Mouse (Mus musculus) heart, adult 2 months (tissue): Measurements from ENCODE around the gene Pbx2.

ENCODE experiments used
- CTCF ChIP-seq: fragments of 200-600 bp; IDR thresholded peaks from 2 replicates; pipeline ENCODE4 v1.8.1; 2022; ENCODE audit warnings: antibody characterized with exemption, mild to moderate bottlenecking, moderate library complexity
- POLR2A ChIP-seq: fragments of 200-500 bp; IDR thresholded peaks from 2 replicates; pipeline ENCODE4 v1.6.1; 2011; ENCODE audit warnings: mild to moderate bottlenecking, low read depth, low read length, control low read depth; ENCODE audit not compliant: insufficient read depth

- no peak for TF ChIP-seq CTCF
- TF ChIP-seq POLR2A: no peak
These were observed 29.9 kb downstream of the Pbx2 start for GRCm38 (mm10) chr17:34621006-34621405.
